Mouse (Mus musculus) limb, embryonic 14.5 days (tissue): ENCODE data around the gene Wwox. TPM values are rescaled to one million over a fixed set of nuclear protein-coding genes. Genes with fewer than 3 reads are reported as not detected.

Source experiments
- ATAC-seq: fragments of 200-750 bp; cut with Nextera tagmentation; 2 replicates; pipeline ENCODE4 v1.8.0; 2017; ENCODE audit warnings: low read depth, moderate number of reproducible peaks, moderate TSS enrichment; ENCODE audit not compliant: low FRiP score
- DNase-seq: peaks from one replicate; pipeline ENCODE4 v3.0.0-alpha.2; 2015; ENCODE audit warnings: low spot score
- H3K27ac ChIP-seq: fragments of 300-500 bp; sonication (generic); replicated peaks from 2 replicates; pipeline ENCODE4 v1.5.1; 2014; ENCODE audit warnings: low read depth, mild to moderate bottlenecking, low read length, moderate library complexity, mixed read lengths
- H3K27me3 ChIP-seq: fragments of 300-500 bp; sonication (generic); 2 replicates; pipeline ENCODE4 v1.6.1; 2014; ENCODE audit warnings: low read length, mixed read lengths; ENCODE audit not compliant: control insufficient read depth, insufficient read depth
- H3K36me3 ChIP-seq: fragments of 300-500 bp; sonication (generic); 2 replicates; pipeline ENCODE4 v1.6.1; 2014; ENCODE audit warnings: mild to moderate bottlenecking, low read length, moderate library complexity, mixed read lengths; ENCODE audit not compliant: control insufficient read depth, insufficient read depth
- H3K4me1 ChIP-seq: fragments of 300-500 bp; sonication (generic); 2 replicates; pipeline ENCODE4 v1.6.1; 2014; ENCODE audit warnings: antibody characterized with exemption, low read length, mixed read lengths; ENCODE audit not compliant: control insufficient read depth, insufficient read depth
- H3K4me2 ChIP-seq: fragments of 300-500 bp; sonication (generic); replicated peaks from 2 replicates; pipeline ENCODE4 v1.6.1; 2014; ENCODE audit warnings: low read depth, mild to moderate bottlenecking, low read length, moderate library complexity; ENCODE audit not compliant: severe bottlenecking
- H3K4me3 ChIP-seq: fragments of 300-500 bp; sonication (generic); replicated peaks from 2 replicates; pipeline ENCODE4 v1.5.1; 2014; ENCODE audit warnings: low read length
- H3K9ac ChIP-seq: fragments of 300-500 bp; sonication (generic); 2 replicates; pipeline ENCODE4 v1.6.1; 2014; ENCODE audit warnings: mild to moderate bottlenecking, low read depth, low read length, moderate library complexity; ENCODE audit not compliant: severe bottlenecking
- H3K9me3 ChIP-seq: fragments of 300-500 bp; sonication (generic); 2 replicates; pipeline ENCODE4 v1.6.1; 2016; ENCODE audit warnings: low read length; ENCODE audit not compliant: control insufficient read depth
- POLR2A ChIP-seq: fragments of 200-500 bp; IDR thresholded peaks from 2 replicates; pipeline ENCODE4 v1.8.0; 2012; ENCODE audit warnings: inconsistent platforms, mild to moderate bottlenecking, moderate library complexity, borderline replicate concordance; ENCODE audit not compliant: insufficient read depth, insufficient read length; ENCODE audit errors: extremely low read depth
- WGBS: fragments of 180-500 bp; shearing (Covaris S2); extraction: QIAGEN DNeasy Blood & Tissue Kit; methylation state at CpG from one replicate; pipeline ENCODE4 v1.1.7; 2014; 5-methylcytosine and 5-hydroxymethylcytosine counted together
- polyA plus RNA-seq, 2 experiments: library from polyadenylated mRNA; depleted of rRNA in 1 of 2; stranded (reverse) in 1 of 2; unstranded in 1 of 2; fragments of >200 nt; fragmentation: Nextera tagmentation in 1 of 2; extraction: Ambion mirVana in 1 of 2; gene quantifications; 2 replicates each; pipeline versions ENCODE4 v1.2.1 to v1.2.3; 2012 to 2014

The Wwox gene
- polyA plus RNA-seq, 2 experiments = 8.6 to 9.4 TPM

DNA sequence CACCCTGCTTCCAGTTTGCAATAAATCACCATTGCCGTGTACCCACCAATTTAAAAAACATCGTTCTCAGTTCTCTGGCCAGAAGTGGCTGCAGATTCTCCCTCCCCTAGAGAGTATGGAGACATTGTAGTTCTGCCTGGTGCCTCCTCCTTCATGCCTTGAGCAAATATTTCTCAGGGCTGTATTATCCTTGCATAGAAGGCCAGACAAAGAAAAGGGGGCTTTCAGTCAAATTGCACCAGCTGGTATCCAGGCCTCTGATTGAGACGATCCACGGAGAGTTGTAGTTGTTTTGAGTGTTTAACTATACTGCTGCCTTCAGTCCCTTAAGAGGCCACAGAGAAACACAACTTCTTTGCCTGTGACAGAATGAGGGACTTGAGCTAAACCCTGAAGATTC lies 935.5 kb downstream of the Wwox start:
- Histone ChIP-seq H3K36me3 (no peaks in the 10 kb centered on the region), H3K27ac (no peak overlapping the region), H3K4me2 (no peak overlapping the region), H3K27me3 (no peaks in the 10 kb centered on the region), H3K4me1 (peaks cover 19% of the 10 kb centered on the region), H3K9ac (no peak overlapping the region), H3K9me3 (no peaks in the 10 kb centered on the region), H3K4me3 (no peak overlapping the region)
- no peak for ATAC-seq
- TF ChIP-seq POLR2A = no peak
- DNase-seq = no peak
- WGBS = 29% methylated on average over 4 of the region's 4 CpGs

DNA sequence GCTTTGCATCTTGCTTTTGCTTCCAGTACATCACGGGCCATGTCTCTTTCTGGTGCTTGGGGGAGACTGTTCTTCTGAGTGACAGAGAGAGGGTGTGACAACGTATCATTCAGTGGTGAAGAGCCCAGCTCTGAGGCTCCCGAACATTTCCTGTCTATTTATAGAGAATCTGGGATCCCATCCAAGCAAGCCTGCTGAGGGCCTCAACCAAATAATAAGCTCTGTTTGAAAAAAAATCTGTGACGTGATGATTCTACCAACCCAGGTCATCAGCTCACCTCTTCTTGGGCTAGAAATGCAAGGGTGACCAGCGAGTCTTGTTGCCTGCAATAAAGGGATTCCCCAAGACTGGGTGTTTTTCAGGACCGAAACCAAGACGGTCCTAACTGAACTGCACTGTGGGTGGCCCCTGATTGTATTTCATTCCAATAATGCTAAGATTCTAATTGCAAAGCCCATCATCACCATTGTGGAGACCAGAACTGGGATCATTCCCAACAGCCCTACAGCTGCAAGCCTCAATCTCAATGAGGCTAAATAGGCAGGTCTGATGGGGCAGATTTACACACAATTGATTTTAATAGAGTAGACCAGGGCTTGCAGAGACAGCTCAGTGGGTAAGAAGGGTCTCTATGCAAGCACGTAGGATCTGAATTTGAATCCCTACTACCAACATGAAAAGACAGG lies 936.0 kb downstream of the Wwox start:
- no peak overlapping the region for H3K27ac ChIP-seq

DNA sequence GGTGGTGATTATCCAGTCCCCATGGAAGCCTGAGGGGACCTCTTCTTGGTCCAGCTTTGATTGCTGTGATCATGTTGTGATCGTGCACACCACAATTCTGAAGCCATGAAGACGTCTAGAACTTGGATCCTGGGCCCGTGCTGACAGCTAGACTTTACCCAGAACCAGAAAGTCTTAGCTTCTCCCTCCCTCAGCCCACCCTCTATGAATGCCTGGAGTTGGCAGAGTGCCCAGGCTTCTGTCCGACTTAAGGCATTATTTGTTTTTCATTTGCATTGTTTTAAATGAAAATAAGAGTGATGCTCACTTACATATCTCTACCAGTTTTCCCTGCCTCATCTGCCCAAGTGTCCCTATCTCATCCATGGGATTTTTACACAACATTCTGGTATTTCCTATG lies 937.9 kb downstream of the Wwox start:
- no peaks in the 10 kb centered on the region for H3K27me3 ChIP-seq
- no peaks in the 10 kb centered on the region for H3K9me3 ChIP-seq
- DNase-seq (no peak), ATAC-seq (no peak)
- no peak overlapping the region for H3K27ac ChIP-seq
- no peaks in the 10 kb centered on the region for H3K36me3 ChIP-seq
- no peak overlapping the region for H3K4me3 ChIP-seq
- no peak overlapping the region for H3K4me2 ChIP-seq
- WGBS = 48% methylated on average over 4 of the region's 4 CpGs
- no peak overlapping the region for H3K9ac ChIP-seq
- no peak for TF ChIP-seq POLR2A
- H3K4me1 ChIP-seq = peaks cover 19% of the 10 kb centered on the region

More for the DNA sequence above, 936.0 kb downstream of the Wwox start:
- TF ChIP-seq POLR2A = no peak
- no peak overlapping the region for H3K4me3 ChIP-seq
- no peak overlapping the region for H3K9ac ChIP-seq
- no peak for ATAC-seq
- H3K9me3 ChIP-seq = no peaks in the 10 kb centered on the region
- H3K36me3 ChIP-seq = no peaks in the 10 kb centered on the region
- WGBS = 61% methylated on average over 8 of the region's 8 CpGs
- H3K4me1 ChIP-seq = peaks cover 19% of the 10 kb centered on the region
- peak; percentile 79 for DNase-seq
- no peak overlapping the region for H3K4me2 ChIP-seq
- H3K27me3 ChIP-seq = no peaks in the 10 kb centered on the region

DNA sequence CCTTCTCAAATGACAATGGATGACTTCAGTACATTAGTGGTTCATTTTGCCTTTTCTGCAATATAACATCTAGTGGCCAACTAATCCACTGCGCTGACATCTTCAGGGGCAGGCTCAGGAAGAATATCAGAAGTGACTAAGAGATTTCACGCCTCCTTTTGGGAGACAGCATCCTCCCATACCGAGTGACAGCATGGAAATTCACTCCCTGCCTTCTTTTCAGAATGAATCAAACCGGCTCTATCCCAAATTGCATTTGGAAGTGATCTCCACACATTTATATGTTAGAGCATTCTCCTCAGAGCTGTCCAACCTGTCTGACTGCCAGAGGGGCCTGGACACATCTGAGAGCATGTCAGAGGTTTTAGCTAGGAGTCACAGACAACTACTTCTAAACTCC lies 940.6 kb downstream of the Wwox start:
- ATAC-seq (no peak), DNase-seq (no peak)
- 65% methylated on average over 4 of the region's 4 CpGs for WGBS
- H3K4me2 ChIP-seq = no peak overlapping the region
- H3K4me3 ChIP-seq = no peak overlapping the region
- H3K27me3 ChIP-seq = no peaks in the 10 kb centered on the region
- H3K27ac ChIP-seq = no peak overlapping the region
- H3K9me3 ChIP-seq = no peaks in the 10 kb centered on the region
- H3K4me1 ChIP-seq = 0 out of 2 replicates have a peak, but pooled peaks cover 8% of the 10 kb centered on the region
- H3K36me3 ChIP-seq = no peaks in the 10 kb centered on the region
- H3K9ac ChIP-seq = no peak overlapping the region
- no peak for TF ChIP-seq POLR2A

DNA sequence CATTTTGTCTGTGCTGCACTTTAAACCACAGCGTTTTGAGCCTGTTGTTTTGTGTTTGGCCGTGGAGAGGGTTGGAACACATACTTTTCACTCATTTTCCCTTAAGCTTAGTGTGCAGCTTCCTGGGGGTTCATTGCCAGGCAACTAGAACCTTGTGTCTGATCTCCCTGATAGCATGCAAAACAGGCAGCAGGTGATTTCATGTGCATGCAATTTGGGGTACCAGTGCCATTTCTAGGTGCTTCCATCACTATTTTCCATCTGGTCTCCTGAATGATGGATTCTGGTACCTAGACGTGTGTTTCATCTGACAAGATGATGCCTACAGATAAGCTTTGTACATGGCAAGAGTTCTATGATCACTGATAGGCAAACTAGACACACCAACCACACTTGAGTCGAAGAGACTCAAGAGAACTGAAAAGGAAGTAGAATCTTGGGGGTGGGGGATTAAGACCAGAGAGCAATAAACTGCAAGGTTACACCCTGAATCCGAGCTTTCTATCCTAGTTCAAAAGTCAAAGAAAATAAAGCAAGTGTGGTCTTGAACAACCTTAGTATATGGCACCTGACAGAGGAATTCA lies 951.6 kb downstream of the Wwox start:
- no peaks in the 10 kb centered on the region for H3K36me3 ChIP-seq
- H3K27me3 ChIP-seq = no peaks in the 10 kb centered on the region
- ATAC-seq = no peak
- no peak for DNase-seq
- no peaks in the 10 kb centered on the region for H3K4me1 ChIP-seq
- H3K27ac ChIP-seq = no peak overlapping the region
- no peak overlapping the region for H3K9ac ChIP-seq
- H3K4me2 ChIP-seq = no peak overlapping the region
- H3K4me3 ChIP-seq = no peak overlapping the region
- 75% methylated on average over 5 of the region's 5 CpGs for WGBS
- TF ChIP-seq POLR2A = no peak
- no peaks in the 10 kb centered on the region for H3K9me3 ChIP-seq

DNA sequence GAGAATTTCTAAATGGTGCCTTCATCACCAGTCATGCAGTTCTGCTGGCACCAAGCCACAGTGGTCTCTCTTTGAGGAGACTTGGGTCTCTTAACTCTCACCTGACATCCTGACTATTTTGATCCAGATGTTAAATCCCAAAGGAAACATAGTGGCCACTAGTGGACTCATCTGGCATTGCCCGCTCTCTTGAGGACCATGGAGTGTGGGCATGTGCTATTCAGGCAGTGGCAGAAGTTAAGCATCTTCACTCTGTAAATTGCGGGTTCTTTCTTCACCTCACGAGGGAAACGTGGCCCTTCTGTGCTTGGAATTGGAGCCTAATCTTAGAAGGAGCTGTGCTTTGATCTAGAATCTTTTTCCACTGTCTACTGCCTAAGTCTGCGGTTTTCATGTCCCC lies 956.4 kb downstream of the Wwox start:
- H3K27ac ChIP-seq = no peak overlapping the region
- DNase-seq (no peak), ATAC-seq (no peak)
- H3K9ac ChIP-seq = no peak overlapping the region
- no peaks in the 10 kb centered on the region for H3K36me3 ChIP-seq
- no peak overlapping the region for H3K4me3 ChIP-seq
- no peaks in the 10 kb centered on the region for H3K27me3 ChIP-seq
- 0 out of 2 replicates have a peak, but pooled peaks cover 2% of the 10 kb centered on the region for H3K4me1 ChIP-seq
- H3K4me2 ChIP-seq = no peak overlapping the region
- TF ChIP-seq POLR2A = no peak
- no peaks in the 10 kb centered on the region for H3K9me3 ChIP-seq
- 81% methylated on average over 5 of the region's 5 CpGs for WGBS
